Mouse (Mus musculus): ENCODE results near the gene Frmd5.

DNA sequence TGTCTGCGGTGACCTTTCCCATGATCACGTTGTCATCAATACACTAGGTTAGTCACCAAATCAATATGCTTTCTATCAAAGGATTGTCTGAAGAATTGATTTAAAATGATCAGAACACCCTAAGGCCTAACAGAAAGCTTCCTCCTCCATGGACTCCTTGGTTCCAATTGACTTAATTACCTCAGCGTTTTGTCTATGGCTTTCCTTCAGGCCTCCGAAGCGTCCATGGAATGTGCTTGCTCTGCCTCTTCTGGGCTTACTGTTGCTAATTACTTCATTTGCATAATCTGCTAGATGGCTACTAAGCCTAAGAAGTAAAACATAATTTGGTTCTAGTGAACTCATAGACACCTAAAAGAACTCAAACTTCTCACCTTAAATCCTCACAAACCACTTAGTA is 42.0 kb downstream of the Frmd5 start:
- TF ChIP-seq POLR2A (IDR thresholded peaks at IDR 0.05; ENCODE audit: insufficient read length, low read depth) (no peak), TCF3 (IDR thresholded peaks at IDR 0.05; ENCODE audit: insufficient read length, low read depth) (no peak), USF1 (IDR thresholded peaks at IDR 0.05; ENCODE audit: low read depth) (no peak), TCF12 (IDR thresholded peaks at IDR 0.05; ENCODE audit: insufficient read depth, poor library complexity, severe bottlenecking) (no peak)
